Comparison of ENCODE assay signal across 8 mouse cellular contexts in genomic region chr9:41212943-41213529, GRCm38 (mm10). TPM values are rescaled to one million over a fixed set of nuclear protein-coding genes. Genes with fewer than 3 reads are reported as not detected.
DNase-seq lines count a peak whose midpoint lies in the region; ATAC-seq and TF ChIP-seq lines count a peak whose summit lies in the region.

No protein-coding gene starts in this region.

- H3K36me3 ChIP-seq in lung, embryonic 16.5 days (ENCODE audit: control insufficient read depth, insufficient read depth, low read length): no peaks in the 10 kb centered on the region
- H3K36me3 ChIP-seq in forebrain, embryonic 14.5 days (ENCODE audit: control insufficient read depth, insufficient read depth, low read length): no peaks in the 10 kb centered on the region
- H3K36me3 ChIP-seq in intestine, postnatal 0 days (ENCODE audit: control insufficient read depth, insufficient read depth): no peaks in the 10 kb centered on the region
- no peaks in the 10 kb centered on the region for H3K36me3 ChIP-seq in neural tube, embryonic 13.5 days

- no peak for DNase-seq in lung, postnatal 4 days
- DNase-seq in forebrain, embryonic 14.5 days (ENCODE audit: low spot score): peak; percentile 52
- DNase-seq in thymus, postnatal 0 days (ENCODE audit: low spot score): no peak
- no peak for DNase-seq in spleen, postnatal 14 days (ENCODE audit: low spot score in 2 of 2)
- no peak for DNase-seq in gastrocnemius, adult 8-10 months (ENCODE audit: low spot score in 2 of 2)

- H3K9me3 ChIP-seq in lung, embryonic 16.5 days (ENCODE audit: control insufficient read depth, low read length): no peaks in the 10 kb centered on the region
- no peaks in the 10 kb centered on the region for H3K9me3 ChIP-seq in forebrain, embryonic 14.5 days (replicated peaks; ENCODE audit: control insufficient read depth, low read length)
- no peaks in the 10 kb centered on the region for H3K9me3 ChIP-seq in intestine, postnatal 0 days (ENCODE audit: control insufficient read depth)
- no peaks in the 10 kb centered on the region for H3K9me3 ChIP-seq in neural tube, embryonic 13.5 days

- peak overlapping the region; percentile 46 for H3K4me2 ChIP-seq in lung, embryonic 16.5 days (ENCODE audit: low read depth, low read length)
- peak overlapping the region; percentile 24 for H3K4me2 ChIP-seq in forebrain, embryonic 14.5 days (ENCODE audit: low read length)
- peak overlapping the region; percentile 61 for H3K4me2 ChIP-seq in intestine, postnatal 0 days (replicated peaks; ENCODE audit: low read depth)
- H3K4me2 ChIP-seq in neural tube, embryonic 13.5 days: peak overlapping the region; percentile 44

- peak overlapping the region; percentile 80 for H3K27ac ChIP-seq in lung, embryonic 16.5 days (ENCODE audit: low read length)
- H3K27ac ChIP-seq in forebrain, embryonic 14.5 days (ENCODE audit: low read depth, low read length): peak overlapping the region; percentile 78; the same call in 1 of the 2 replicates
- no peak overlapping the region for H3K27ac ChIP-seq in intestine, postnatal 0 days (ENCODE audit: low read depth, low read length)
- H3K27ac ChIP-seq in neural tube, embryonic 13.5 days (replicated peaks): peak overlapping the region; percentile 82

- peak overlapping the region; percentile 62 for H3K9ac ChIP-seq in lung, embryonic 16.5 days (ENCODE audit: low read length)
- peak overlapping the region; percentile 30; the same call in 1 of the 2 replicates for H3K9ac ChIP-seq in forebrain, embryonic 14.5 days (ENCODE audit: low read length)
- H3K9ac ChIP-seq in intestine, postnatal 0 days (ENCODE audit: low read depth, low read length): no peak overlapping the region
- H3K9ac ChIP-seq in neural tube, embryonic 13.5 days: peak overlapping the region; percentile 22; the same call in 1 of the 2 replicates

- H3K27me3 ChIP-seq in lung, embryonic 16.5 days (ENCODE audit: control insufficient read depth, insufficient read depth, low read depth, low read length): no peaks in the 10 kb centered on the region
- H3K27me3 ChIP-seq in forebrain, embryonic 14.5 days (replicated peaks; ENCODE audit: control insufficient read depth, insufficient read depth, low read length): no peaks in the 10 kb centered on the region
- H3K27me3 ChIP-seq in intestine, postnatal 0 days (replicated peaks; ENCODE audit: control insufficient read depth, insufficient read depth, low read length): no peaks in the 10 kb centered on the region
- H3K27me3 ChIP-seq in neural tube, embryonic 13.5 days: no peaks in the 10 kb centered on the region

- peak overlapping the region; percentile 34 for H3K4me3 ChIP-seq in lung, embryonic 16.5 days (ENCODE audit: low read length)
- H3K4me3 ChIP-seq in forebrain, embryonic 14.5 days (ENCODE audit: low read depth, low read length): no peak overlapping the region
- 0 out of 2 replicates have a peak overlapping the region, but pooled peaks have one; percentile 19 for H3K4me3 ChIP-seq in intestine, postnatal 0 days (ENCODE audit: low read depth, low read length)
- no peak overlapping the region for H3K4me3 ChIP-seq in neural tube, embryonic 13.5 days

- WGBS in lung, embryonic 16.5 days: 26% methylated on average over 14 of the region's 14 CpGs
- 38% methylated on average over 14 of the region's 14 CpGs for WGBS in forebrain, embryonic 14.5 days
- WGBS in intestine, postnatal 0 days: 31% methylated on average over 14 of the region's 14 CpGs
- WGBS in neural tube, embryonic 13.5 days: 51% methylated on average over 14 of the region's 14 CpGs

- H3K4me1 ChIP-seq in lung, embryonic 16.5 days (replicated peaks; ENCODE audit: control insufficient read depth, insufficient read depth, low read length): peaks cover 10% of the 10 kb centered on the region
- H3K4me1 ChIP-seq in forebrain, embryonic 14.5 days (ENCODE audit: control insufficient read depth, insufficient read depth, low read length): peaks cover 21% of the 10 kb centered on the region
- H3K4me1 ChIP-seq in intestine, postnatal 0 days (replicated peaks; ENCODE audit: control insufficient read depth, insufficient read depth, low read length): no peaks in the 10 kb centered on the region
- H3K4me1 ChIP-seq in neural tube, embryonic 13.5 days (replicated peaks): peaks cover 22% of the 10 kb centered on the region

- no peak for ATAC-seq in lung, embryonic 16.5 days (ENCODE audit: low read depth)
- peak; percentile 40 for ATAC-seq in forebrain, embryonic 14.5 days
- no peak for ATAC-seq in intestine, postnatal 0 days
- ATAC-seq in neural tube, embryonic 13.5 days (ENCODE audit: low read depth): no peak; the same call in 1 of the 2 replicates

- TF ChIP-seq CTCF in intestine, postnatal 0 days (IDR thresholded peaks at IDR 0.05; ENCODE audit: low read depth): no peak

RNA-seq across cellular contexts. Expression of gene Ubash3b, which starts 51.5 kb away (rescaled TPM):
- polyA plus RNA-seq in lung, embryonic 16.5 days (2015; fragmentation: Nextera tagmentation; extraction: Ambion mirVana): 4.9 and 5.2 TPM in 2 replicates
- polyA plus RNA-seq in forebrain, embryonic 14.5 days (2014; fragmentation: Nextera tagmentation; extraction: Ambion mirVana): 13.8 and 18.1 TPM in 2 replicates
- polyA plus RNA-seq in intestine, postnatal 0 days (2015; fragmentation: Nextera tagmentation; extraction: Ambion mirVana): 6.3 and 7.2 TPM in 2 replicates
- polyA plus RNA-seq in neural tube, embryonic 13.5 days (2015; fragmentation: Nextera tagmentation; extraction: Ambion mirVana): 26.0 and 34.8 TPM in 2 replicates
- polyA plus RNA-seq in thymus, postnatal 0 days (2015; fragmentation: Nextera tagmentation; extraction: Ambion mirVana): 4.0 TPM in 2 replicates
- total RNA-seq in gastrocnemius, adult 8-10 months (2022): under 1 TPM in 3 of 4 experiments, not detected in 1; 0.17 to 0.34 (median 0.27) TPM

Comparison
In these comparisons a context has a peak if more than half of its experiments do, and no peak if none do; other contexts are left out.
1. H3K4me3 ChIP-seq: peak in lung, embryonic 16.5 days (single experiment) and intestine, postnatal 0 days (single experiment); none in forebrain, embryonic 14.5 days (single experiment) and neural tube, embryonic 13.5 days (single experiment).
2. Peak in every context shown above with its lines, with median percentiles within 50 percentile points of each other: H3K4me2 ChIP-seq.